Mouse (Mus musculus) heart, embryonic 13.5 days (tissue): ENCODE results near the gene Coro2a. TPM values are rescaled to one million over a fixed set of nuclear protein-coding genes. Genes with fewer than 3 reads are reported as not detected.
"Not testable (repeated sequence)": the region's sequence is repeated elsewhere in the genome, so short reads cannot be mapped to it uniquely, and the experiment has no call there.

ENCODE experiments used
- ATAC-seq: fragments of 200-750 bp; cut with Nextera tagmentation; 2 replicates; pipeline ENCODE4 v1.8.0; 2017; ENCODE audit warnings: moderate TSS enrichment; ENCODE audit not compliant: insufficient number of reproducible peaks, low FRiP score, low TSS enrichment; ENCODE audit errors: extremely low read depth
- H3K27ac ChIP-seq: fragments of 300-500 bp; sonication (generic); replicated peaks from 2 replicates; pipeline ENCODE4 v1.5.1; 2015; ENCODE audit warnings: moderate library complexity, mild to moderate bottlenecking, inconsistent platforms
- H3K27me3 ChIP-seq: fragments of 300-500 bp; sonication (generic); replicated peaks from 2 replicates; pipeline ENCODE4 v1.6.1; 2015; ENCODE audit warnings: mild to moderate bottlenecking, inconsistent platforms
- H3K36me3 ChIP-seq: fragments of 300-500 bp; sonication (generic); 2 replicates; pipeline ENCODE4 v1.6.1; 2015; ENCODE audit warnings: mild to moderate bottlenecking, inconsistent platforms
- H3K4me1 ChIP-seq: fragments of 300-500 bp; sonication (generic); 2 replicates; pipeline ENCODE4 v1.6.1; 2015; ENCODE audit warnings: inconsistent platforms
- H3K4me2 ChIP-seq: fragments of 300-500 bp; sonication (generic); 2 replicates; pipeline ENCODE4 v1.6.1; 2015; ENCODE audit warnings: inconsistent platforms, mild to moderate bottlenecking, moderate library complexity
- H3K4me3 ChIP-seq: fragments of 300-500 bp; sonication (generic); 2 replicates; pipeline ENCODE4 v1.5.1; 2015; ENCODE audit warnings: moderate library complexity, mild to moderate bottlenecking, inconsistent platforms
- H3K9ac ChIP-seq: fragments of 300-500 bp; sonication (generic); 2 replicates; pipeline ENCODE4 v1.6.1; 2015; ENCODE audit warnings: inconsistent platforms, mild to moderate bottlenecking, moderate library complexity
- H3K9me3 ChIP-seq: fragments of 300-500 bp; sonication (generic); 2 replicates; pipeline ENCODE4 v1.6.1; 2016; ENCODE audit warnings: inconsistent platforms
- WGBS: fragments of 180-500 bp; shearing (Covaris S2); methylation state at CpG from one replicate; pipeline ENCODE4 v1.1.7; 2015; ENCODE audit warnings: mixed read lengths; 5-methylcytosine and 5-hydroxymethylcytosine counted together
- polyA plus RNA-seq: library from polyadenylated mRNA; unstranded; fragments of >200 nt; fragmentation: Nextera tagmentation; extraction: Ambion mirVana; gene quantifications from 2 replicates; pipeline ENCODE4 v1.2.1, GENCODE M21; 2015

Gene Coro2a
- polyA plus RNA-seq, 1 experiment from 2014 or later = 0.76 TPM

GRCm38 (mm10) chr4:46584084-46584483, 17.9 kb downstream of the Coro2a start:
- not testable (repeated sequence) for H3K9ac ChIP-seq, H3K36me3 ChIP-seq, H3K9me3 ChIP-seq, H3K27ac ChIP-seq, H3K4me3 ChIP-seq, H3K4me2 ChIP-seq, H3K27me3 ChIP-seq, ATAC-seq
- H3K4me1 ChIP-seq = peaks cover 23% of the 10 kb centered on the region
- WGBS = 85% methylated on average over 2 of the region's 6 CpGs

DNA sequence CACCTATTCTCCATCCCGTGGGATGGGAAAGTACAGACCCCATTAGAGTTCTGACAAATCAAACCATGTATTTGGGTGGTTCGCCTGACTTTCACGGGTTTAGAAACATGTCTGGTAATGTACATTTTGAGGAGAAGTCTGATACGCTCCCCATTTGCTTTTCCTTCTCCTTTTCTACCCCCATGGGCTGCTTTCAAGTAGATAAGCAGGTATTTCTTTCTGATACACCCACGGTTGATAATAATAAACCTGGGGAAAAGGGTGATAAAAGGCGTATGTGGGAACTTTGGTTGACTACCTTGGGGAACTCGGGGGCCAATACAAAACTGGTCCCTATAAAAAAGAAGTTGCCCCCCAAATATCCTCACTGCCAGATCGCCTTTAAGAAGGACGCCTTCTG, 20.0 kb downstream of the Coro2a start:
- not testable (repeated sequence) for H3K9ac ChIP-seq, H3K27ac ChIP-seq, ATAC-seq, H3K27me3 ChIP-seq, H3K4me3 ChIP-seq, H3K4me2 ChIP-seq, H3K9me3 ChIP-seq, H3K36me3 ChIP-seq
- WGBS = 72% methylated on average over 8 of the region's 9 CpGs
- H3K4me1 ChIP-seq = peaks cover 14% of the 10 kb centered on the region

- H3K4me2 ChIP-seq, H3K36me3 ChIP-seq, H3K9me3 ChIP-seq, H3K4me3 ChIP-seq, ATAC-seq, H3K27me3 ChIP-seq, H3K9ac ChIP-seq, H3K27ac ChIP-seq: not testable (repeated sequence)
- 85% methylated on average over 22 of the region's 22 CpGs for WGBS
- H3K4me1 ChIP-seq = peaks cover 12% of the 10 kb centered on the region
Observed at GRCm38 (mm10) chr4:46581577-46581976, 20.4 kb downstream of the Coro2a start.

DNA sequence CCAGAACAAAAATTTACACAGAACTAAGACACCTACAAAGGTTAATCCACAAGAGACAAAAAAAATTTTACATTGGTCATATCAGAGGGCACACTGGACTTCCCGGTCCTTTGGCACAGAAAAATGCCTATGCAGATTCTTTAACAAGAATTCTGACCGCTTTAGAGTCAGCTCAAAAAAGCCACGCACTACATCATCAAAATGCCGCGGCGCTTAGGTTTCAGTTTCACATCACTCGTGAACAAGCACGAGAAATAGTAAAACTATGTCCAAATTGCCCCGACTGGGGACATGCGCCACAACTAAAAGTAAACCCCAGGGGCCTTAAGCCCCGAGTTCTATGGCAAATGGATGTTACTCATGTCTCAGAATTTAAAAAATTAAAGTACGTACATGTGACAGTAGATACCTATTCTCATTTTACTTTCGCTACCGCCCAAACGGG, 21.2 kb downstream of the Coro2a start:
- ATAC-seq = not testable (repeated sequence)
- WGBS = 85% methylated on average over 15 of the region's 15 CpGs

GRCm38 (mm10) chr4:46578796-46579346, 23.1 kb downstream of the Coro2a start:
- not testable (repeated sequence) for H3K36me3 ChIP-seq, H3K27ac ChIP-seq, ATAC-seq, H3K9me3 ChIP-seq, H3K9ac ChIP-seq, H3K27me3 ChIP-seq, H3K4me1 ChIP-seq, H3K4me2 ChIP-seq, H3K4me3 ChIP-seq
- 81% methylated on average over 8 of the region's 8 CpGs for WGBS

More for the DNA sequence above, 21.2 kb downstream of the Coro2a start:
- H3K4me1 ChIP-seq, H3K9ac ChIP-seq, H3K9me3 ChIP-seq, H3K4me3 ChIP-seq, H3K36me3 ChIP-seq, H3K27me3 ChIP-seq, H3K27ac ChIP-seq, H3K4me2 ChIP-seq: not testable (repeated sequence)

DNA sequence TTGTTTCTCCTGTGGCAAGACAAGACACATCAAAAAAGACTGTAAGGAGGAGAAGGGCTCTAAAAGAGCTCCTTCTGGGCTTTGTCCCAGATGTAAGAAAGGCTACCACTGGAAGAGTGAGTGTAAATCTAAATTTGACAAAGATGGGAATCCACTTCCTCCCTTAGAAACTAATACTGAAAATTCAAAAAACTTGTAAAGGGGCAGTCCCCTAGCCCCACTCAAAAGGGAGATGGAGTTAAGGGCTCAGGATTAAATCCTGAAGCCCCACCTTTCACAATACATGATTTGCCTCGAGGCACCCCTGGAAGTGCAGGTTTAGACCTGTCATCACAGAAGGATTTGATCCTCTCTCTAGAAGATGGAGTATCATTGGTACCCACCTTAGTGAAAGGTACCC, 23.8 kb downstream of the Coro2a start:
- WGBS = 52% methylated on average over 1 of the region's 1 CpGs
- Histone ChIP-seq H3K36me3 (no peaks in the 10 kb centered on the region), H3K9me3 (peaks cover 9% of the 10 kb centered on the region; the same call in 1 of the 2 replicates), H3K4me3 (no peak overlapping the region), H3K9ac (no peak overlapping the region), H3K4me1 (peaks cover 6% of the 10 kb centered on the region), H3K27ac (no peak overlapping the region), H3K4me2 (no peak overlapping the region), H3K27me3 (no peaks in the 10 kb centered on the region; the same call in 1 of the 2 replicates)
- no peak for ATAC-seq

DNA sequence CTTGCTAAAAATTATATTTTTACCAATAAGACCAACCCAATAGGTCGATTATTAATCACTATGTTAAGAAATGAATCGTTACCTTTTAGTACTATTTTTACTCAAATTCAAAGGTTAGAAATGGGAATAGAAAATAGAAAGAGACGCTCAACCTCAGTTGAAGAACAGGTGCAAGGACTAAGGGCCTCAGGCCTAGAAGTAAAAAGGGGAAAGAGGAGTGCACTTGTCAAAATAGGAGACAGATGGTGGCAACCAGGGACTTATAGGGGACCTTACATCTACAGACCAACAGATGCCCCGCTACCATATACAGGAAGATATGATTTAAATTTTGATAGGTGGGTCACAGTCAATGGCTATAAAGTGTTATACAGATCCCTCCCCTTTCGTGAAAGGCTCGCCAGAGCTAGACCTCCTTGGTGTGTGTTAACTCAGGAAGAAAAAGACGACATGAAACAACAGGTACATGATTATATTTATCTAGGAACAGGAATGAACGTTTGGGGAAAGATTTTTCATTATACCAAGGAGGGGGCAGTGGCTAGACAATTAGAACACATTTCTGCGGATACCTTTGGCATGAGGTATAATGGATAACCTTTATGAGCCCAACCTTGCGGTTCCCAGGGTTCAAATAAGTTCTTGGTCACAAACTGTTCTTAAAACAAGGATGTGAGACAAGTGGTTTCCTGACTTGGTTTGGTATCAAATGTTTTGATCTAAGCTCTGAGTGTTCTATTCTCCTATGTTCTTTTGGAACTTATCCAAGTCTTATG, 26.3 kb downstream of the Coro2a start:
- 75% methylated on average over 6 of the region's 10 CpGs for WGBS
- H3K36me3 ChIP-seq, H3K9me3 ChIP-seq, H3K27me3 ChIP-seq, ATAC-seq, H3K27ac ChIP-seq, H3K9ac ChIP-seq, H3K4me1 ChIP-seq, H3K4me3 ChIP-seq, H3K4me2 ChIP-seq: not testable (repeated sequence)

DNA sequence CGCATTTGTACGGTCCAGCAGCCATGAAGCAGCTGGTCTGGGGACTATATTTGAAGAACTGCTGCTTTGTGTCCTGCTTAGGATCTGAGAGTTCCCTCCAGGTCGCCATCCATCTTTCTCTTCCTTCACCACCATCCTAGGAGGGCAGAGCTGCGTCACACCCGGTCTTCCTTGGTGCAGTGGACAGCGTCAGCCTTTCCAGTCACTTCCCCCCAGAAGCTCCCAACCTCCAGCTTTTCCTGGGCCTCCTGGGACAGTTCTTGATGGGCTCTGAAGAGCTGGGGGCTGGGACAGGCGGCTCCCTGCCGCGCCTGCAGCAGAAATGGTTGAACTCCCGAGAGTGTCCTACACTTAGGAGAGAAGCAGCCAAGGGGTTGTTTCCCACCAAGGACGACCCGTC, 27.2 kb downstream of the Coro2a start:
- Histone ChIP-seq H3K27ac (no peak overlapping the region), H3K4me3 (no peak overlapping the region), H3K4me1 (peaks cover 6% of the 10 kb centered on the region), H3K4me2 (no peak overlapping the region), H3K36me3 (no peaks in the 10 kb centered on the region), H3K27me3 (no peaks in the 10 kb centered on the region; the same call in 1 of the 2 replicates), H3K9ac (no peak overlapping the region), H3K9me3 (no peaks in the 10 kb centered on the region)
- 49% methylated on average over 12 of the region's 12 CpGs for WGBS
- ATAC-seq = no peak

- ATAC-seq = no peak
- Histone ChIP-seq H3K27me3 (no peaks in the 10 kb centered on the region; the same call in 1 of the 2 replicates), H3K27ac (no peak overlapping the region), H3K4me1 (peaks cover 6% of the 10 kb centered on the region), H3K4me2 (no peak overlapping the region), H3K9ac (no peak overlapping the region), H3K36me3 (no peaks in the 10 kb centered on the region), H3K4me3 (no peak overlapping the region), H3K9me3 (no peaks in the 10 kb centered on the region)
- WGBS = 26% methylated on average over 9 of the region's 9 CpGs
Observed at GRCm38 (mm10) chr4:46574024-46574753, 27.8 kb downstream of the Coro2a start.

GRCm38 (mm10) chr4:46572616-46573015, 29.4 kb downstream of the Coro2a start:
- 76% methylated on average over 4 of the region's 4 CpGs for WGBS

DNA sequence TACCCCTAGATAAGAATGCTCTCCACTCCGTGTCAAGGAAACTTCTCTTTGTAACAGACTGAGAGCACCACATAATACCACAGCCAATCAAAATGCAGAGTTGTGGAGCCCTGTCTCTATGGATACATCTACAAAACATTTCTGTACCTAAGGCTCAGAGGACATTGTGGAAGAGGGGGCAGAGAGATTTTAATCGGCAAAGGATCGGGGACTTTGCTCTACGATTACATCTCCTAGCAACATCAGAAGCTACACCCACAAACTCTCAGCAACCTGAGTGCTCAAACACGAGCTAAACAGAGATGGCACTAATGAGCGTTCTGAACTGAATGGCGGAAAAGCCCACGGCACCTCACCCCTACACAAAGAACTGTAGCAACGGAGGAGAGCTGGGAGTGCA, 30.3 kb downstream of the Coro2a start:
- Histone ChIP-seq H3K9me3 (no peaks in the 10 kb centered on the region), H3K27ac (no peak overlapping the region), H3K4me3 (no peak overlapping the region), H3K9ac (no peak overlapping the region), H3K4me2 (no peak overlapping the region), H3K27me3 (no peaks in the 10 kb centered on the region; the same call in 1 of the 2 replicates), H3K36me3 (no peaks in the 10 kb centered on the region), H3K4me1 (peaks cover 6% of the 10 kb centered on the region)
- ATAC-seq = no peak
- WGBS = 83% methylated on average over 9 of the region's 9 CpGs

More at GRCm38 (mm10) chr4:46572616-46573015, 29.4 kb downstream of the Coro2a start:
- Histone ChIP-seq H3K4me2 (no peak overlapping the region), H3K36me3 (no peaks in the 10 kb centered on the region), H3K27me3 (no peaks in the 10 kb centered on the region; the same call in 1 of the 2 replicates), H3K4me3 (no peak overlapping the region), H3K4me1 (peaks cover 6% of the 10 kb centered on the region), H3K9ac (no peak overlapping the region), H3K27ac (no peak overlapping the region), H3K9me3 (no peaks in the 10 kb centered on the region)
- no peak for ATAC-seq
